Mouse (Mus musculus): ENCODE measurements at regions not wholly inside any gene's neighbourhood (a gene's known extent, or its start where the extent isn't known, plus 50 kb on each side); places are given as distances from the start of the nearest gene placed in this dataset.
A peak's percentile ranks its signal among the peaks of the same experiment; 100 is the strongest.

DNA sequence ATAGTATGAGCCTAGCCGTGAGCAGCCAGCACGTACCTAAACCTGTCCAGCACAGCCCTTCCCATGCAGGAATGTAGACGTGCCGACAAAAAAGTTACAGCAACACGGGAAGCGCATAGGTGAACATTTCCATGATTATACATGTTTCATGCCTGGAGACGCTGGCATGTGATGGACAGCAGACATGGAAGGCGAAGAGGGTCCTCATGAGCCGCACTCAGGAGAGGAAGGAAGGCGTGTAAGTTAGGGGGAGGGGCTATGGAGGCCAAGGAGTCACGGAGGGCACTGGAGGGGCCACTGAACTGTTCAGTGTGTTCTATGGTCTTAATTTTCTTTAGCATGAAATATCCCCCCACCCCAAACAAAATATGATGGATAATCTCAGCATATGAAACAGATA lies 257.2 kb downstream of the Cog6 start:
- DNase-seq (ENCODE audit: low read depth, low spot score) = no peak

DNA sequence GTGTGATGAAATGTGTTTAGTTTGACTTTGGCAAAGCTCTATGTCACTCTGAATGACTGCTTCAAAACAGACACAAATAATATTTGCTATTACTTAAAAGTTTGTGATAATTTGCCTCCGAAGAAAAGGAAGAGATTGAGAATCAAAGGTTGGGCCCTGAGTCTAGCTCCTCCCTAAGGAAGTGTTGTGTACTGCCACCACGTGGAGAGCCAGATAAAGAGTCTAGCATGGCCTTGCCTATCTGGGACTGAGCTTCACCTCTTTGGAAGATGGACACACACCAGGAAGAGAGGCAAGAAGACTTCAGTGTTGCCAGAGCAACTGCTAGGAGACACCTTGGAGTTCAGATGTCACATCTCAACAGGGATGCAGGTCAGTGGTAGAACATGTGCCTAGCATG lies 258.5 kb downstream of the Cog6 start:
- DNase-seq (ENCODE audit: low read depth, low spot score) = peak; percentile 48

DNA sequence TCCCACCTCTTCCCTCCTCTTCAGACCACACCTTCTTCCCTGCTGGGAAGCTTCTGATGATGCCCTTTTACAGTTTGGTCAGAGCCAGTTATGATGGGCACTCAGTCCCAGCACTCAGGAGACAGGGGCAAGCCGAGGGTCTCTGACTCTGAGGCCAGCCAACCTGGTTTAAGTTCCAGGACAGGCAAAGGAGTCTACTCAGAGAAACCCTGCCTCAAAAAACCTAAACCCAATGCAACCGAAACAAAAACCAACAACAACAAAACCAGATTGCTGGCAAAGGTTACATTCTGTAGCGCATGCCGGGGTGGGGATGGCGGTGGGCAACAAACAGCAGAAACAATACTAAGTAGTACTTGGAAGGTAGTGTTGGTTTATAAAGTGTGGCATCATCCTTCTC lies 260.2 kb downstream of the Cog6 start:
- no peak for DNase-seq (ENCODE audit: low read depth, low spot score)

DNA sequence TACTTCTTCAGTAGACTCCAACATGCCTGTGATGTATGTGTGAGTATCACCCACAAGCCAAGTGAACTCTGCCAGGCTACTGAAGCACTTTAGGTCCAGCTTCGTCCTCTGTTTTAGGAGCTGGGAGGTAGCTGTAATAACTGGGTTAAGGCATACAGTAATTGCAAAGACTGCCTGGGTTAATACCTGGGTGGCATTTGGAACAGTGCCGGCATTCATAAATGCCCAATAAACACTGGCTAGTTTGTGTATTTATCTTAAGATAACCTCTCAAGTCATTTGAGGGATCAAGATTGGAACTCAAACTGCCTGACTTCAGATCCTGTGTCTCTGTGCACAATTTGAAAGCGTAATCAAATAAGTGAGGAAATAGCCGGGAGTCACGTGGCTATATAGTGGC lies 261.0 kb downstream of the Cog6 start:
- DNase-seq (ENCODE audit: low read depth, low spot score) = no peak

DNA sequence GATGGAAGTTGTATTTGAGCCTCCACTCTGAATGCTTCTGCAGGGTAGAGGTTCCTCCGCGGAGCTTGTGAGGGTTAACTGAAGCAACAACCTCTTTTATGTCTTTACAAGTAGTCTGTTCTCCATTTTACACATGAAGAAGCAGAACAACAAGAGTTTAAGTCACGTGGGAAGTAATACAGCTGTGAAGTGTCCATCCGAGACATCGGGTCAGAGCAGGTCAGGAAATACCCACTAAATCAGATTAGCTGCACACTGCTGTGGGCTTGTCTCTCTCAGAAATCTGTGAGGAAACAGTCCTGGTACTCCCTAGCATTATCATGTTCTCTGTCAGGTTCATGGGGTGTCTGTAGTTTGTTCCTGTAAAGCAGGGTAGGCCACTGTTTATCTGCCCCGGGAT lies 262.1 kb downstream of the Cog6 start:
- no peak for DNase-seq (ENCODE audit: low read depth, low spot score)

DNA sequence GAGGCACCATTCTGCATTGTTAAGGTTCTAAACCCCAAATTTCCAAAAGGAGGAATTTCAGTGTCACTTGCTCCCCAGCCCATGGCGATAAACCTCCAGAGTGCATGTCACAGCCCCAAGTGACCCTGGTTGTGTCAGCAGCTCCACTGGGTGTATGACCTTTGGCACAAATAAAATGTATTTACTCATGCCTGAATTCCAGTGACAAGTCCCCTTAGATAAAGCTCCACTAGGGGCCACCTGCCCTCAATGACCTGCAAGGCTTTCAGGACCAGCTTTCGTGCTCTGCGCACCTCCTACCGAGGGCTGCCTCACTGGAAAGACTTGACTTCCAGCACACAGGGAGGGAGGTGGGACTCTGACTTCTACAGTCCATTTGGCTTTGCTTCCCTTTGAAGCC lies 262.6 kb downstream of the Cog6 start:
- no peak for DNase-seq (ENCODE audit: low read depth, low spot score)

DNA sequence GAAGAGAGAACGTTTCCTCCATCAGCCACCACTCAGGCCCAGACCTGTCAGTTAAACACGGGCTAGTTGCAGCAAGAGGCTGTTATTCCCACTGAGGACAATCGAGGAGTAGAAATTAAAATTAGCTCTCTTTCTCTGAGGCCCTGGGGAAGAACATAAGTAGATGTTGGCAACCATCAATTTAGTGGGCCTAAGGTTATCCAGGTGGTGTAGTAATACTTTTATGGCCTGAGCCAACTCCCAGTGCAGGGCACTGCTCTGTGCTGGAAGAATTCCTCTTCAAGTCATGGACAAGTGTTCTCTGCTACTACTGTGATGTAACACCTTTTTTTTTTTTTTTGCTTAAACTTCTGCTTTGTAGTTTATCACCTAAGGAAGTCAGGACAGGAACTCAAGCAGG lies 270.1 kb downstream of the Cog6 start:
- DNase-seq (ENCODE audit: low read depth, low spot score) = no peak

DNA sequence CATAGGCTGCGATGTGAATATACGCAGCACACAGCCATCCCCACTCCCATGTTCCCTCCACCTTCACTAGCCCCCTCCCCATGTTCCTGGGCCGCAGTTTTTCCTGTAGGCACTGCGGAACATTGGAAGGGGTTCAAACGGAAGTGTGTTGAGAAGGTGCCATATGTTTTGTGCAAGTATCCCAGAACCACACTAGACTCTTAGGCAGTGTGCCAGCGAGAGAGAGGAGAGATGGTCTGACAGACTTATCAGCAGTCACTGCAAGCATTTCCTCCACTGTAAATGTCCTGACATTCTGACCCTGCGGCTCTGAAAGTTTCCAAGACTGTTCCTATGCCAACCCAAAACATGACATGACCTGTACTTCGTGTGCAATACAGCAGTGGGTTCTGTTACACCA lies 272.7 kb downstream of the Cog6 start:
- no peak for DNase-seq (ENCODE audit: low read depth, low spot score)

DNA sequence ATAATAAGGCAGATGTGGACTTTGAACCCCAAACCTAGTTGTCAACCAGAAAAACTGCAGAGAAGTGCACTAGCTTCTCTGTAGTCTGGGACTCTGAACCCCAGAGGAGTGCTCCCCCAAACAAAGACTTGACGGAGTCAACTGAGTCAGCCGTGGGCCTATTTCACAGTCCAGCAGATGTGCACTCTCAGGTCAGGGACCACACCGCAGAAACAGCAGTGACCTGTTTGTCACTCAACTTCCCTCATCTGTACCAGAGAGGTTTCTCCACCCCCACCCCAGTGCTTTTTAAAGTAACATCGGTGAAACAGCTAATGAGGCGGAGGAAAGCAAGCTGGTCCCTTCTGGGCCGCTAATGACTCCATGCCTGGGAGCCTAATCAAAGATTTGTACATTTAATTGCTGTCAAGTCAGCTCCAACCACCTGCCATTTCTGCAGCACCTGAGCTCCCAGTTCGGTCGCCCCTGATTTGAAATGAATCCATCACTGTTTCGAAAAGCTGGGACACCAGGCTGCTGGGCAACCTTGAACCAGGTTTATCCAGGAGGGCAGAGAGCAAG lies 276.5 kb downstream of the Cog6 start:
- no peak for DNase-seq (ENCODE audit: low read depth, low spot score)

DNA sequence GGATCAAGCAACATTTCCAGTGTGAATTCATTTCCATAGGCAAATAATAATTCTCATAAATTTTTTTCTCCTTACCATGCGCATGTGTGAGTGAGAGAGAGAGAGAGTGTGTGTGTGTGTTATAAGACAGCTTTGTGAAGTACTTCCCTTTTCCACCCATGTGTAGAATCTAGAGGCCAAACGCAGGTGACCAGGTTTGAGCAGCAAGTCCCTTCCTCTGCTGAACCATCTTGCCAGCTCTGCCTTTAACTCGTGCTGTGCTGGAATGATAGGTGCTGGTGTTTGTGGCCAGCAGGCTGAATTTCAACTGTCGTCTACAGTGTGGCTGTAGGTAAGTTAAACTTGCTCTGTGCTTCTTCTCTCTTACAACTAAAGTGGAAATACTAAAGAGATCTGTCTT lies 277.5 kb downstream of the Cog6 start:
- no peak for DNase-seq (ENCODE audit: low read depth, low spot score)

DNA sequence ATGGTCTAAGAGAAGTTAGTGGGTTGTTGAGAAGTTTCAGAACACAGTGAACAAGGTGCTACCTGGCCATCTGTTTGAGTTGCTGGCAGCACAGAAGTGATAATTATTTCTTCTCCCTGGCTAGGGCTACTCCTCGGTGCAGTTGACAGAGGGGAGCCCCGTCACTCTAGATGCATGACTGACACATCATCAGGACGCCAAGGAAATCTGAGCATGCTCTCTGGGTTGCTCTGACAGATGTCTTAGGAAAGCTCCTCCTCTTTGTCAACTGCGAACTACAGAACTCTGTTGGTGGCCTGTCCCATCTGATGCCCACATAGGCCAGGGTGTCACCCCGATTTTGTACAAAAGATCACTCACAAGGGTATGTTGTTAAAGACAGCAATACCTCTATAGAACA lies 278.7 kb downstream of the Cog6 start:
- DNase-seq (ENCODE audit: low read depth, low spot score) = no peak

DNA sequence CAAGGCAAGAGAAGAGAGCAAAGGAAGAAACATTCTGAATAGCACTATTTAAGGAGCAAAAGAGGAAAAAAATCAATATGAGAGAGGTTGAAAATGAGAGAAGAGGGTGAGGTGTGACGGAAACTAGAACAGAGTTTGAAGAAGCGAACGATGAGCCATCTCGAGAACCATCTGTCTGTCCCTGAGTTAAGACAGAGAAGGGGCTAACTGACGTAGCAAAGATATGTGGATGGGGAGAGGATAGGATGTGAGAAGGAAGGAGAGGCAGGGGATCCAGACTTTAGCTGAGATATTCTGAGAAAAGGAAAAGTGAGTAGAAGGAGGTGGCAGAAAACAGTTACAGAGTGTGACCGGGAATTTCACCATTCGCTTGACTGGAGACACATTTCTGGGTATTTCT lies 281.1 kb downstream of the Cog6 start:
- DNase-seq (ENCODE audit: low read depth, low spot score) = no peak

DNA sequence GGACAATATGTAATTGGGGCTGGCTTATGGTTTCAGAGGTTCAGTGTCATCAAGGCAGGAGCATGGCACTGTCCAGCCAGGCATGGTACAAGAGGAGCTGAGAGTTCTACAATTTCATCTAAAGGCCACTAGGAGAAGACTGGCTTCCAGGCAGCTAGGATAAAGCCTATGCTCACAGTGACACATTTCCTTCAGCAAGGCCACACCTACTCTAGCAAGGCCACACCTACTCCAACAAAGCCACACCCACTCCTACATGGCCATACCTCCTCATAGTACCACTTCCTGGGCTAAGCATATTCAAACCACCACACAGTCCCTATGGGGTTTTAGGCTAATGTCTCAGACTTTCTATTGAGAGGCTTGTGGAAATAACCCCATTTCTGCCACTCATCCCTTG lies 285.1 kb downstream of the Cog6 start:
- DNase-seq (ENCODE audit: low read depth, low spot score) = peak; percentile 11

DNA sequence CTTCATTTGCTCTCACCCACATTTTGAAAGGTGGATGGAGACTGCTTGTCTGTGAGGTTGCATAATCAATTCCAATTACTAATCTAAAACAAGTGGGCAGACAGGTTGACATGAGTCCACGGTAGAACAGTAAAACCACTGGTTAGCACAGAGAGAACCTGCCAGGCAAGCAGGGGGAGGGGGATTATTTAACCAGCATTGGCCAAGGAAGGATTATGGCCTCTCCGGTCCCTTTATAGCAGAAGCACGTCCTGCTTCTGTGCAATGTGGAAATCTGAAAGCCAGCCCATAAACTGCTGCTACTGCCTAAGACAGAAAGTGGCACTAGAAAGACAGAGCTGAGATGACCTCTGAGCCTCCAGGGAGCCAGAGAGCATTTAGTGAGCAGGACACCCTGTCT lies 285.5 kb downstream of the Cog6 start:
- DNase-seq (ENCODE audit: low read depth, low spot score) = no peak

DNA sequence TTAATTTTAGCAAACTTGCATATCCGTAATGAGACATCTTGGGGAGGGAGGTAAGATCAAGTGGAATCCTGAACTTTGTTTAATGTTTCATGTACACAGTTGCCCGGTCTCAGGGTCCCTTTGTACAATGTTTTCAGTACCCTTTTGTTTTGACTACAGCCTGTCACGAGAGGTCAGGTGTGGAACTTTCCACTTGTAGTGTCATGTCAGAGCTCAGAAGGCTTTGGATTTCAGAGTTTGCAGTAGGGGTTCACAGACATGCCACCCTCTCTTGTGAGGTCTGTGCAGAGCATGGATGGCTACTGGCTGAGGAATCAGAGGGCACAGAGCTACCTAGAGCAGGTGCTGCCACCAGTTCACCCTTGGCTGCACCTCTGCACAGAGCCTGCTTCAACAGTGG lies 287.3 kb downstream of the Cog6 start:
- no peak for DNase-seq (ENCODE audit: low read depth, low spot score)

DNA sequence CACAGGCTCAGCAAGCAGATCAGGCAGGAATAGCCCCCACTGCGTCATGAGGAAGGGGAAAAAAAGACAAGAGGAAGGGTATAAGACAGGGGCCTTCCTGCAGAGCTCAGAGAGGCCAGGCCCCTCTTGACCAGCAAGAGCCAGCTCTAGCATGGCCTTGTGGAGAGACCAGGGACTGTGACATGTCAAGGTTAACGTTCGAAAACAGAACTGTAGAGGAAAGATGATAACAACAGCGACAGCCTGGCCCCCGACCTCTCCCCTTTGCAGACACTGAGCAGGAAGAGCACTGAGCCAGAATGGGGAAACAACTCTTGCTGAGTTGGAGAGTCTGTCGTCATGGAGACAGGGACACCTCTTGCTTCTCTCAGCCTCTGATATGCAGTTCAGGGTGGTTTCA lies 288.2 kb downstream of the Cog6 start:
- no peak for DNase-seq (ENCODE audit: low read depth, low spot score)

DNA sequence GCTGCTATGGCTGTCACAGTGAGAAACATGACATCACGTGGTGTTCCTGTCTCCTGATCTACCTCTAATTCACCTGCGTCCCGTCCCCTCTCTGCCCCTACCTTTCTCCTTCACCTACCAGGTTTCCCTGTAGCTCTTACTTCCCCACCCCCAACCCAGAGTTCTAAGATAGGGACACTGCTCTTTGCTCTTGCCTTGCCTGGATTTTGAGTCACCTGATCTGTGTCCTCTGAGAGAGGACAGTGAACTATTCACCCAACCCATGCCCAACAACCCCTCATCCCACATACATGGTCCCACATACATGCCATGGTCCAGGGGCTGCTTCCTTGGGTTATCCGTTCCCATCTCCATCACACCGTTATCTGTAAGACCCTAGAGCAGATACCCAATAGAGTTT lies 288.6 kb downstream of the Cog6 start:
- no peak for DNase-seq (ENCODE audit: low read depth, low spot score)

DNA sequence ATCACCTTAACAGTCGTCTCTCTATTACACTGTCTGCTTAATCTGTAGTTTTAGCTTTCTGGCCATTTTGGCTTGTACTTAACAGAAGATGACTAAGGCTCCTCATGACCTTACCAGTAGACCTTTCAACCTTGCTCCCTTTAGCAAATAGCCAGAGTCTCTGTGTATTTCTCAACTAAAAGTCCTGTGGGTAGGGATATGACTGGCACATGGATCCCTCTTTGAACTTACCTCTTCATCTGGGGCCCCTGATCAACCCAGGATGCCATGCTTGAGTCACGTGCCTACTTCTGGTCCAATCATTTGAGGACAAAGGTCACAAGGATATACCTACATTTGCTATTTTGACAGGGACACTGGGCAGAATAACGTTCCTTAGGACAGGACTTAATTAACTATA lies 292.7 kb downstream of the Cog6 start:
- DNase-seq (ENCODE audit: low read depth, low spot score) = no peak

DNA sequence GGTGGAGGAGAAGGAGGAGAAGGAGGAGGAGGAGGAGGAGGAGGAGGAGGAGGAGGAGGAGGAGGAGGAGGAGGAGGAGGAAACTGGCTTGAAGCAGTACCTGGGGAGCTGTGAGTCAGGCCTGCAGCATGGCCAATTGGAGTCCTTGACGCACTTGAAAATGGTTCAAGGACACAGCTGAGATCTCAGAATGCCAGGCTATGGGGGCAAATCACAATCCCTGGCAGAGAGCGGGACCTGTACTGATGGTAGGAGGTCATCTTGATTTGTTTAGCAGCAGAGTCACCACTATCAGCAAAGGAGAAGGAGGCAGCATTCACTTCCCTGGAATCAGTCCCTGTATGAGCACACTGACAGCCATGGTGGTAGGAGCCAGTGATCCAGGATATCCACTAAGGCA lies 294.1 kb downstream of the Cog6 start:
- DNase-seq (ENCODE audit: low read depth, low spot score) = no peak

DNA sequence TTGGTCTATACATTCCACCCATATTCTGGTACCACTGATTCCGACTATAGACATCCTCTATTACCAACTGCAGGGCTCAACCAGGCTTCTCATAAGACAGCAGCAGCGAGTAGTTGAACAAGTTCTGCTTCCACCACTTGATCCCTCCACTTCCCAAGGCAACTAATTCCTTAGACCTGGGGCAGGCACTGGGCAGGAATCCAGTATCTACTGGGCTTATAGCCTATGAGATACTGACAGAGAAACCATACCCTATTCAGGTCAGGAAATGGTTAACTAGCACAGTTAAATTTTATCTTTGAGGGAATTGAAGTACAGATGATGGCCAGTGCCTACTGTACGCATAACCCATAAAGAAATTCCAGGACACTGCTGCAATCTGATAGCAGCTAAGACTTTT lies 297.9 kb downstream of the Cog6 start:
- no peak for DNase-seq (ENCODE audit: low read depth, low spot score)

DNA sequence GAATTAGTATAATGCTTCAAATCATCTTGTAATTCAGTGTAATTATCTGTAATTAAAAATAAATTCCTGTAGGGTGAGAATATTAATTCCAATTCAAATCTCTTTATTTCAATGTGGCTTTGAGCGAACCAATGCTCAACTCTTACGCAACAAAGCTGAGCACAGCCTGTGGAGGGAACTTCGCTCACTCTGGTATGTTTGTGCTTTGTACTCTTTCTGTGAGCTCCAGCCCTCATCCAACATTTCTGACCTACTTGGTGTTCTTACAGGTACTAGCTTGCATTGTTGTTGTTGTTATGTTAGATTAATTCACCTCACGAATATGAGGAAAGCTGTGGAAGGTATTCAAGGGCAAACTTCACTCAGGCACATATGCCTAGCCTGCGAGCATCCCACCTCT lies 299.7 kb downstream of the Cog6 start:
- DNase-seq (ENCODE audit: low read depth, low spot score) = no peak

DNA sequence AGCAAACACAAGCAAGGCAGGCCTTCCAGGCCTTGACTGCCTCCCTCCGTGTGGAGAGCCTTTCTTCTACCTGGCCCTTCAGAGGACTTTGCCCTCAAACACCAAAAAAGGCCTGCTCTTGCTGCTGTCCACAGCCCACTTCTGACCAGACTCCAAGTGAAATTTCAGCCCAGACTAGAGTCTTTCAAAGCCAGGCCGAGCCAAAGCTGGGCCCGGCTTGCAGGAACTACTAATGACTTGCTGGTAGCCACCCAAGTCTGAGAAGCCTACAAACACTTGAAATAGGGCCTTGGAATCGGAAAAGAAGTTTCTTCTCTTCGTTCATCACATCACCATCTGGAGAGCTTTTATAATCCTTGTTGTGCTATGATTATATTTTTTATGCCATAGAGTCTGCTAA lies 304.9 kb downstream of the Cog6 start:
- DNase-seq (ENCODE audit: low read depth, low spot score) = no peak

DNA sequence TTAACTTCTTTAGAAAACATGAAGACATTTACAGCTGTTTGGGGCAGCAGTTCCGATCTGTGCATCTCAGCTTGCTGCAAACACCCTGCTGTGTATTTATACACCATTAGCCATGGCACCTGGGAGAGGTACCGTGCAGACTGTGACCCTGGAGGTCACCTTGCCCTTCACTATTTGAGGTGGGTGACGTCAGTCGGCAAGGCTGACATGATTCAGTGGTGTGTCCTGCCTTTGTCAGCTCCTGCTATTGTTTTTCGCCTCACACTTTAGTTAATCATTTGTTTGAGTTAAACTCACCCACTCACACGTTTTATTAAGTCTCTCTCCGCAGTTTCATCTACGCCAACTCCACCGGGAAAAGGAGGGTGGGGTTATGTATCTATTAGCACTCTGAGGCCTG lies 305.9 kb downstream of the Cog6 start:
- DNase-seq (ENCODE audit: low read depth, low spot score) = peak; percentile 22

DNA sequence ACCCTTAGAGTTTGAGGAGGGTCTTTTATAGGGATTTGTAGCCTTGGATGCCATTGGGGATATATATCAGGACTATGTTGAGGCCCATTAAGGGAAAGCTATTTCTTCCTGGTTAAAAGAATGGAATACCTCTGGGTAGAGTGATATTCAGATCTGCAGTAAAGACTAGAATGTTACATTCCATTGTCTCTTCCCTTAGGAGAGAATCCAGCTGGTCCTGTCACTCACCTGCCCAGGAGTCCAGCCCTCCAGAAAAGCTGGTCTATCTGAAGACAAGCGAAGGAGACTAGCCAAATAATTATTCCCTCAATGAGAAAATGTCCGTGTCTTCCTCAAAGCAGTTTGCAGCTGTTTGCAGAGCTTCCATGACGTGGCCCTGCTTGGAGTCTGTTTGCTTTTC lies 308.3 kb downstream of the Cog6 start:
- no peak for DNase-seq (ENCODE audit: low read depth, low spot score)

DNA sequence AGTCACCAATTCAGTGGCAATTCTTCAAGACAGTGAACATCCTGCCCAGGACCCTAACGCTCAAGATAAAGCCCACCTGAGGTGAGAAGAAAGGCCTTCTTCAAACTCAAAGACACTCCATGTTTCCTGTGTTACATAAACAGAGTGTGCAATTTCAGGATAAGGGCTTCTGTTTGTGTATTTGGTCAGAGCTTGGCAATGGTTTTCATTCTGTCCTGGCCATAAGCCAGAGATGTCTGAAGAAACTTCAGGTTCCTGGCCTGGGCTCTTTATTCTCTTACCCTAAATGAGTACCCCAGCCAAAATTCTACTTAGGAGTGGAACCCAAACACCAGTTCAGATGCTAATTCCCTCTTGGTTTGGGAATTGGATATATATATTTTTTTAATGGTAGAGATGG lies 308.7 kb downstream of the Cog6 start:
- DNase-seq (ENCODE audit: low read depth, low spot score) = no peak

All from ES-CJ7 (cell line).